Mouse (Mus musculus) intestine, embryonic 14.5 days (tissue): ENCODE results near the gene Gm42791. TPM values are rescaled to one million over a fixed set of nuclear protein-coding genes. Genes with fewer than 3 reads are reported as not detected.

ENCODE experiments used
- ATAC-seq: fragments of 200-750 bp; cut with Nextera tagmentation; replicated peaks from 2 replicates; pipeline ENCODE4 v1.8.0; 2017; ENCODE audit warnings: low read depth, moderate number of reproducible peaks, moderate TSS enrichment, moderate library complexity; ENCODE audit not compliant: low FRiP score, low TSS enrichment
- DNase-seq: peaks from one replicate; pipeline ENCODE4 v3.0.0-alpha.2; 2018; ENCODE audit warnings: low spot score
- H3K27ac ChIP-seq: fragments of 300-500 bp; sonication (generic); 2 replicates; pipeline ENCODE4 v1.5.1; 2014; ENCODE audit warnings: low read depth, mild to moderate bottlenecking, control low read depth
- H3K27me3 ChIP-seq: fragments of 300-500 bp; sonication (generic); replicated peaks from 2 replicates; pipeline ENCODE4 v1.6.1; 2014; ENCODE audit warnings: low read length, control low read depth; ENCODE audit not compliant: control insufficient read depth, insufficient read depth
- H3K36me3 ChIP-seq: fragments of 300-500 bp; sonication (generic); 2 replicates; pipeline ENCODE4 v1.6.1; 2014; ENCODE audit warnings: low read length, control low read depth; ENCODE audit not compliant: control insufficient read depth, insufficient read depth
- H3K4me1 ChIP-seq: fragments of 300-500 bp; sonication (generic); replicated peaks from 2 replicates; pipeline ENCODE4 v1.6.1; 2014; ENCODE audit warnings: low read length, control low read depth, mixed read lengths; ENCODE audit not compliant: control insufficient read depth, insufficient read depth
- H3K4me2 ChIP-seq: fragments of 300-500 bp; sonication (generic); 2 replicates; pipeline ENCODE4 v1.6.1; 2014; ENCODE audit warnings: low read length
- H3K4me3 ChIP-seq: fragments of 300-500 bp; sonication (generic); 2 replicates; pipeline ENCODE4 v1.5.1; 2014; ENCODE audit warnings: low read depth, low read length, control low read depth, mixed read lengths
- H3K9ac ChIP-seq: fragments of 300-500 bp; sonication (generic); 2 replicates; pipeline ENCODE4 v1.6.1; 2014; ENCODE audit warnings: mild to moderate bottlenecking, low read length
- H3K9me3 ChIP-seq: fragments of 300-500 bp; sonication (generic); 2 replicates; pipeline ENCODE4 v1.6.1; 2016; ENCODE audit warnings: low read length, control low read depth; ENCODE audit not compliant: control insufficient read depth
- WGBS: fragments of 180-500 bp; shearing (Covaris S2); extraction: QIAGEN DNeasy Blood & Tissue Kit; methylation state at CpG from one replicate; pipeline ENCODE4 v1.1.7; 2014; 5-methylcytosine and 5-hydroxymethylcytosine counted together
- polyA plus RNA-seq: library from polyadenylated mRNA; unstranded; fragments of >200 nt; fragmentation: Nextera tagmentation; extraction: Ambion mirVana; gene quantifications from 2 replicates; pipeline ENCODE4 v1.2.1, GENCODE M21; 2014

Gm42791 gene
- polyA plus RNA-seq, 1 experiment from 2014 or later, result 2.2 TPM

GRCm38 (mm10) chr5:148883671-148884070 is 111.3 kb downstream of the Gm42791 start:
- 89% methylated on average over 8 of the region's 8 CpGs for WGBS
- H3K4me3 ChIP-seq, result no peak overlapping the region
- no peak overlapping the region for H3K27ac ChIP-seq
- H3K4me2 ChIP-seq, result no peak overlapping the region
- no peak for DNase-seq
- H3K9me3 ChIP-seq, result no peaks in the 10 kb centered on the region; the same call in 1 of the 2 replicates
- no peak overlapping the region for H3K9ac ChIP-seq
- no peaks in the 10 kb centered on the region for H3K4me1 ChIP-seq
- no peaks in the 10 kb centered on the region for H3K27me3 ChIP-seq
- no peak for ATAC-seq
- H3K36me3 ChIP-seq, result peaks cover 22% of the 10 kb centered on the region

GRCm38 (mm10) chr5:148879218-148879617 is 115.7 kb downstream of the Gm42791 start:
- Histone ChIP-seq H3K36me3 (peaks cover 55% of the 10 kb centered on the region), H3K9ac (no peak overlapping the region), H3K9me3 (no peaks in the 10 kb centered on the region; the same call in 1 of the 2 replicates), H3K27me3 (no peaks in the 10 kb centered on the region), H3K4me2 (no peak overlapping the region), H3K27ac (no peak overlapping the region), H3K4me3 (no peak overlapping the region), H3K4me1 (no peaks in the 10 kb centered on the region)
- DNase-seq (no peak), ATAC-seq (no peak)
- WGBS, result 91% methylated on average over 6 of the region's 6 CpGs

GRCm38 (mm10) chr5:148873116-148873515 is 121.8 kb downstream of the Gm42791 start:
- ATAC-seq, result no peak
- 72% methylated on average over 8 of the region's 8 CpGs for WGBS
- DNase-seq, result no peak
- Histone ChIP-seq H3K4me1 (no peaks in the 10 kb centered on the region; the same call in 1 of the 2 replicates), H3K36me3 (peaks cover 28% of the 10 kb centered on the region), H3K9me3 (no peaks in the 10 kb centered on the region), H3K27me3 (no peaks in the 10 kb centered on the region), H3K4me2 (no peak overlapping the region), H3K27ac (no peak overlapping the region), H3K9ac (no peak overlapping the region), H3K4me3 (no peak overlapping the region)

- H3K9ac ChIP-seq, result no peak overlapping the region
- no peak for DNase-seq
- WGBS, result 45% methylated on average over 3 of the region's 3 CpGs
- no peaks in the 10 kb centered on the region for H3K9me3 ChIP-seq
- H3K27ac ChIP-seq, result no peak overlapping the region
- H3K4me3 ChIP-seq, result no peak overlapping the region
- H3K4me1 ChIP-seq, result peaks cover 10% of the 10 kb centered on the region; the same call in 1 of the 2 replicates
- no peak overlapping the region for H3K4me2 ChIP-seq
- H3K27me3 ChIP-seq, result no peaks in the 10 kb centered on the region
- no peaks in the 10 kb centered on the region for H3K36me3 ChIP-seq
- no peak for ATAC-seq
Observed at GRCm38 (mm10) chr5:148869583-148869982, 125.4 kb downstream of the Gm42791 start.

- Histone ChIP-seq H3K9ac (no peak overlapping the region), H3K4me1 (peaks cover 10% of the 10 kb centered on the region; the same call in 1 of the 2 replicates), H3K9me3 (no peaks in the 10 kb centered on the region), H3K27me3 (no peaks in the 10 kb centered on the region), H3K27ac (no peak overlapping the region), H3K36me3 (no peaks in the 10 kb centered on the region), H3K4me3 (no peak overlapping the region), H3K4me2 (no peak overlapping the region)
- ATAC-seq (no peak), DNase-seq (no peak)
- WGBS, result 81% methylated on average over 6 of the region's 6 CpGs
Observed at GRCm38 (mm10) chr5:148867766-148868165, 127.2 kb downstream of the Gm42791 start.

- no peaks in the 10 kb centered on the region for H3K27me3 ChIP-seq
- WGBS, result 48% methylated on average over 7 of the region's 7 CpGs
- DNase-seq, result no peak
- peaks cover 10% of the 10 kb centered on the region; the same call in 1 of the 2 replicates for H3K4me1 ChIP-seq
- no peak overlapping the region for H3K9ac ChIP-seq
- no peak for ATAC-seq
- no peak overlapping the region for H3K4me2 ChIP-seq
- H3K4me3 ChIP-seq, result no peak overlapping the region
- no peaks in the 10 kb centered on the region for H3K9me3 ChIP-seq
- no peak overlapping the region for H3K27ac ChIP-seq
- no peaks in the 10 kb centered on the region for H3K36me3 ChIP-seq
Observed at GRCm38 (mm10) chr5:148867171-148867570, 127.8 kb downstream of the Gm42791 start.

GRCm38 (mm10) chr5:148866571-148866970 is 128.4 kb downstream of the Gm42791 start:
- Histone ChIP-seq H3K9ac (no peak overlapping the region), H3K4me3 (no peak overlapping the region), H3K36me3 (no peaks in the 10 kb centered on the region), H3K9me3 (no peaks in the 10 kb centered on the region), H3K27me3 (no peaks in the 10 kb centered on the region), H3K4me1 (peaks cover 10% of the 10 kb centered on the region; the same call in 1 of the 2 replicates), H3K27ac (no peak overlapping the region), H3K4me2 (no peak overlapping the region)
- DNase-seq (no peak), ATAC-seq (no peak)
- WGBS, result 52% methylated on average over 10 of the region's 10 CpGs

- DNase-seq, result no peak
- H3K27ac ChIP-seq, result no peak overlapping the region
- no peak for ATAC-seq
- no peak overlapping the region for H3K9ac ChIP-seq
- no peak overlapping the region for H3K4me3 ChIP-seq
- 68% methylated on average over 6 of the region's 6 CpGs for WGBS
- no peaks in the 10 kb centered on the region for H3K9me3 ChIP-seq
- H3K27me3 ChIP-seq, result no peaks in the 10 kb centered on the region
- no peaks in the 10 kb centered on the region for H3K36me3 ChIP-seq
- peaks cover 10% of the 10 kb centered on the region; the same call in 1 of the 2 replicates for H3K4me1 ChIP-seq
- H3K4me2 ChIP-seq, result no peak overlapping the region
Observed at GRCm38 (mm10) chr5:148863409-148863808, 131.5 kb downstream of the Gm42791 start.

GRCm38 (mm10) chr5:148862853-148863252 is 132.1 kb downstream of the Gm42791 start:
- H3K4me3 ChIP-seq, result no peak overlapping the region
- H3K9me3 ChIP-seq, result no peaks in the 10 kb centered on the region
- H3K36me3 ChIP-seq, result no peaks in the 10 kb centered on the region
- ATAC-seq (no peak), DNase-seq (no peak)
- no peak overlapping the region for H3K4me2 ChIP-seq
- no peak overlapping the region for H3K9ac ChIP-seq
- H3K27ac ChIP-seq, result no peak overlapping the region
- no peaks in the 10 kb centered on the region for H3K27me3 ChIP-seq
- peaks cover 10% of the 10 kb centered on the region; the same call in 1 of the 2 replicates for H3K4me1 ChIP-seq
- WGBS, result 78% methylated on average over 10 of the region's 10 CpGs
